Mouse (Mus musculus): ENCODE measurements around the gene Npdc1.

DNA sequence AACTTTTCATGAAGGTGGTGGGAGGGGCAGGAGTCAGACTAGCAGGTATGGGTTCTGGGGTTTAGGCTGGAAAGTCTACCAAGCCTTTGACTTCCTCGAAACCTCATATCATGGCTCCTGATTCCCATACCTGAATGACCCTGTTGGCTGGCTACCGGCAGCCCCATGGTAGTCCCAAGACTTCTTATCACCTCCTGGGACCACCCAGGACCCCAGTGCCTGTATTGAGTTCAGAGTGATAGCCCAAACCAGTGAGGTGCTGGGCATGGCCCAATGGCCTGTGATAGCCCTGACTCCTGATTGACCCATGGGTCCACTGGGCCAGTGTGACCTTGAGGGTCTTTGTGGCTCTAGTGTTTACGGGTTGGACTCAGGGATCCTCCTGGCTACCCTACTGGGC lies 48.5 kb upstream of the Npdc1 start:
- TF ChIP-seq CTCF (conservative IDR thresholded peaks at IDR 0.05; ENCODE audit: low read length) (no peak), NANOG (IDR thresholded peaks at IDR 0.05; ENCODE audit: borderline replicate concordance, low read length) (no peak)

All from E14TG2a.4 (cell line).